Mouse (Mus musculus) embryo, embryonic 11.5 days (tissue): ENCODE measurements at regions not wholly inside any gene's neighbourhood (a gene's known extent, or its start where the extent isn't known, plus 50 kb on each side); places are given as distances from the start of the nearest gene placed in this dataset.

Source experiments
- DNase-seq: peaks from one replicate; pipeline ENCODE4 v3.0.0-alpha.2; 2012; ENCODE audit warnings: low read depth, low spot score

GRCm38 (mm10) chr3:52644178-52645128 lies 372.6 kb downstream of the Cog6 start:
- DNase-seq, result no peak

GRCm38 (mm10) chr3:52643796-52644177 lies 373.2 kb downstream of the Cog6 start:
- DNase-seq, result no peak

- DNase-seq, result no peak
These were observed 373.9 kb downstream of the Cog6 start for GRCm38 (mm10) chr3:52643100-52643551.

GRCm38 (mm10) chr3:52641226-52642181 lies 373.4 kb downstream of the Foxo1 start:
- DNase-seq, result no peak

GRCm38 (mm10) chr3:52640250-52641147 lies 372.4 kb downstream of the Foxo1 start:
- no peak for DNase-seq

- no peak for DNase-seq
These were observed 370.7 kb downstream of the Foxo1 start for GRCm38 (mm10) chr3:52638816-52639215.

GRCm38 (mm10) chr3:52634353-52634752 lies 366.2 kb downstream of the Foxo1 start:
- no peak for DNase-seq

GRCm38 (mm10) chr3:52633491-52634100 lies 365.5 kb downstream of the Foxo1 start:
- no peak for DNase-seq

GRCm38 (mm10) chr3:52632635-52633034 lies 364.5 kb downstream of the Foxo1 start:
- no peak for DNase-seq

- no peak for DNase-seq
These were observed 362.1 kb downstream of the Foxo1 start for GRCm38 (mm10) chr3:52630209-52630608.

GRCm38 (mm10) chr3:52625125-52625524 lies 357.0 kb downstream of the Foxo1 start:
- DNase-seq, result no peak

GRCm38 (mm10) chr3:52622530-52622929 lies 354.4 kb downstream of the Foxo1 start:
- no peak for DNase-seq

- no peak for DNase-seq
These were observed 353.8 kb downstream of the Foxo1 start for GRCm38 (mm10) chr3:52621936-52622335.

- DNase-seq, result no peak
These were observed 350.7 kb downstream of the Foxo1 start for GRCm38 (mm10) chr3:52618925-52619224.

GRCm38 (mm10) chr3:52618212-52618924 lies 350.2 kb downstream of the Foxo1 start:
- DNase-seq, result no peak

- DNase-seq, result no peak
These were observed 349.4 kb downstream of the Foxo1 start for GRCm38 (mm10) chr3:52617413-52618149.

GRCm38 (mm10) chr3:52611881-52612280 lies 343.7 kb downstream of the Foxo1 start:
- no peak for DNase-seq

GRCm38 (mm10) chr3:52610466-52610865 lies 342.3 kb downstream of the Foxo1 start:
- no peak for DNase-seq

GRCm38 (mm10) chr3:52608086-52608426 lies 339.9 kb downstream of the Foxo1 start:
- DNase-seq, result no peak
